Mouse (Mus musculus): ENCODE results near the gene Ccr10. TPM values are rescaled to one million over a fixed set of nuclear protein-coding genes. Genes with fewer than 3 reads are reported as not detected.

Ccr10 gene
- under 1 TPM in 1 of 2 experiments, not detected in 1; 0.12 TPM for total RNA-seq (2021)
- long read RNA-seq, experiment 1, partial matches to known transcripts: 0 of 1 reads
- long read RNA-seq, experiment 1, other reads (novel, unspliced or antisense): 1 of 1 reads
- long read RNA-seq, experiment 2: 0 reads

DNA sequence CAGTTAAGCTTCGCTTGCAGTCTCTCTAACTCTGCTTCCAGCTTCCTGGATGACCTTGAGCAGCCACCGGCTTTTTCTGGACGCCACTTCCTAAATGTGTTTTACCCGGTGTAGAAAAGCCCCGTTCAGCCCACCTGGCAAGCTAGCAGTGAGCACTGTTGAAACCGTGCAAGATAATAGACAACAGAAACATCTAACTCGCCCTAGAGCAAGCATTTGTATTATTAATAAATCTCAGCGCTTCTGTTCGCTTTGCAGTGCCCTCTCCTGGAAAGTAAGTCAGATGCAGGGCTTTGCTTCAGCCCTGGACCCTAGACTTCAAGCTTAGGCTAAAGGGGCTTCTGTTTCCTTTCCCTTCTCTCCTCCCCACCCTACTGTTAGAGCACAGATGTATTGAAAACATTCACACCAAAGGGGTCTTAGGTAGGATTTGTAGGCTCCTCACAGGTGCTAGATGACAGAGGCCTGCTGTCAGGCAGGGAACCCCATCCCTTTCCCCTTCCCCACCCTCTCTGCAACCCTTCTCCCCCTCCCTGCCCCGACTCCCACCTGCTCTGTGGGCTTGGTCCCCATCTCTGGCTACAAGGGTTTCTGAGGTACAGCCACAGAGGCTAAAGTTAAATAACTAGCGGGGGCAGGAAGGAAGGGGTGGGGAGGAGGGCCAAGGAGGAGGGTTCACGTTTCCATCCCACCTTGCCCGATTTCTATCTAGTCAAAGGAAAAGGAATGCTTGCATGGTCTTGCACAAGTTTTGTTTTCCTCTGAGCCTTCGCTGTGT is at the start of gene Ccr10:
Gene Ccr10, minus strand, starts transcription at position 593 of the 778 bp plus-strand sequence.
- DNase-seq: no peak
- intact Hi-C loops (cut with DNase I; ENCODE audit: low total_unique reads): loop anchor here (5.0 kb wide), 1 partner anchor 78 kb away; the partner anchor contains the start of gene Psmc3ip

DNA sequence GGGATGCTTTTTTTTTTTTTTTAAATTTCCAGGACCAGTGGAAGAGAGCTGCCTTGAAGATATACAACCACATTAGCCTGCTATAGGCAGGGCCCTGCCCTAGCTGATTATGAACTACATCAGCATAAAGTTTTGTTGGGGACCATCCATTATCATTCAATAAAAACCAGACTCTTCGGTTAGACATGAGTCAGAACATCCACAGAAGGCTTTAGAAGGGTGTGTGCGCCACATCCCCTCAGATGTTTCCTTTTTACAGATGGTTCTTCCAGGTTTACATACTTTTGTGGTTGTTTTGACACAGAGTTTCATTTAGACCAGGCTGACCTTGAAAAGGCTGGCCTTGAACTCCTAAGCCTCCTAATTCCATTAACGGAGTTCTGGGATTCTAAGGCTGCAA is 49.1 kb upstream of the Ccr10 start:
- intact Hi-C loops (cut with DNase I; ENCODE audit: low total_unique reads): no loop called here
- no peak for DNase-seq

DNA sequence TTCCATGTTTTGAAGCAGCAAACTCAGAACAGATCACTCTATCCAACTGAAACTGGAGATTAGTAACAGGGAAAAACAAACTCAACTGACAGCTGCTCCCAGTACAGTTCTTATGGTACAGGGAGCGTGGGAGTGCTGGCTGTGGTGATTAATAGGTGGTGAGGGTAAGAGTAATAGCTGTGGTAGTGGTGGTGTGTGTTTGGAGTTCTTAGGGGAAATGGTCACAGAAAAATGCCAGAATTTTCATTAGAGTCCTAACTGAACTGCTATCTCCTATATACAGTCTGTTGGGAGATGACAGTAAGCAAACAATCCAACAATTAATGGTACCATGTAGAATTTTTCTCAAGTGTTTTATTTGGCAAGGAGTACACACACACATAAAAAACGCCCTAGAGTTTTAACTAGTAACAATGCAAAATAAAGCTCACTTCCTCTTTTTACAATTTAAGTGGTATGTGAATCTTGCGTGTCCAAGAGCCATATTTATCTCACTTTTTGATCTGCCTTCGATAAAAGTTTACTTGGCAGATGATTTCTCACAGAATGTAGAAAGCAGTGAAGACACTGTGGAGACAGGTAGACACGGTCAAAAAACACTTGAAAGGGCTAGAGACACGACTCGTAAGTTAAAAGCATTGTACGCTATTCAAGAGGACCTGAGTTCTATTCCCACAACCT is 46.2 kb upstream of the Ccr10 start:
- intact Hi-C loops (cut with DNase I; ENCODE audit: low total_unique reads): no loop called here
- no peak for DNase-seq

DNA sequence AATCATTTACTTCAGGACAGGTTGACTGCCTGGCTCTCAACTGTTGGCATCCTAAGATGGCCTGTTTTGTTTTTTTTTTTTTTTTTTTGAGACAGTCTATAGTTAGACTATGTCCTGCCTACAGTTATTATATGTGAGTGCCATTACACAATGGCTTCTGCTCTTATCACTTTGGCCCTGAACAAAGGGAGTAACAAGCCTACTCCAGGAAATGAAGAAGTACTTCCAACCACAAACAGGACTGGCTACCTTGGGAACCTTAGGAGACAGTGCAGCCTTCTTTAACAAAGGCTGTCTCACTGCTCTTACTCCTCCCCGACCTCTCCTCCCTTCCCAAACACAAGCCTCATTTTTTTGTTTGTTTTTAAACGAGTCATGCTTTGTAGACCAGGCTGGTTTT is 45.6 kb upstream of the Ccr10 start:
- intact Hi-C loops (cut with DNase I; ENCODE audit: low total_unique reads): no loop called here
- DNase-seq: no peak

DNA sequence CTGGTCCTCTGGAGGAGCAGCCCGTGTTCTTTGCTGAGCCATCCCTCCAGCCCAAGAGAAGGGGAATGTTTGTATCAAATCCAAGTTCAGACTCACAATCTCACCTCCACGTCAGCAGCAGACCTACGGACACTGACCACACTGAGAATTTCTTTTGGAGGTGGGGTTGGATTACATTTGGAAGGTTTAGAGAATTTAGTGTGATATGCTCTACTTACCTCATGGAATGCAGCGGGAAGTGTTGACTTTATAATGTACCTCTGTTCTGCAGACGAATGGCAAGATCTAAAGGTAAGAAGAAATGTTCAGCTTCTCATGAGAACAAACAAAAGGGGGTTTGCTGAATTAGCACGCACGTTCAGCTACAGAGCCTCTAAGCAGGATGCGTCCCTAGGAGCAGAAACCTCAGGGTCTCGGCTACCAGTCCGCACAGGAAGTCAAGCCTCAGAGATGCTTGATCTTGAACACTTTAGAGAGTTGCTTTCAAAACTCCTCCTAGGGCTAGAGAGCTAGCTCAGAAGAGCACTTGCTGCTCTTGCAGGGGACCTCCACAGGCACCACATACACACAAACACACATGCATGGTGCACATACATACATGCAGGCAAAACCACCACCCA is 43.3 kb upstream of the Ccr10 start:
- intact Hi-C loops (cut with DNase I; ENCODE audit: low total_unique reads): loop anchor here (10.0 kb wide), 1 partner anchor 176 kb away; no protein-coding TSS in a partner anchor
- no peak for DNase-seq

DNA sequence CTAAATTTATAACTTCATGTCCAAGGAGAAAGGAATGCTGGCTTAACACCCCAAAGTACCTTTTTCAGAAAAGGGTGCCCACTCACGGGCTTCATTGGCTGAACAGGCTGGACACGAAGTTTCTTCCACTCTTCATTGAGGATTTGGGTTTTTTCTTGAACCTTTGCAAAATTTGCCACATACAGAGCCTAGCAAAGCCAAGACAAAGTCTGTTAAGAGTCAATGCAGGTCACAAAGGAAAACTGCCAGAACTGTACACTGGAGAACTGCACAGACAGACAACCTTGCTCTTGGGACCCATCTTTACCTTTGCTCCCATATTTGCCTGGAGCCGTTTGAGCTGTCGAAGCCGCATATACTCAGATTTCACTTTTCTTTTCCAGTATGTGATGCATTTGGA is 41.7 kb upstream of the Ccr10 start:
- intact Hi-C loops (cut with DNase I; ENCODE audit: low total_unique reads): loop anchor here (10.0 kb wide), 1 partner anchor 178 kb away; no protein-coding TSS in a partner anchor
- DNase-seq: no peak

DNA sequence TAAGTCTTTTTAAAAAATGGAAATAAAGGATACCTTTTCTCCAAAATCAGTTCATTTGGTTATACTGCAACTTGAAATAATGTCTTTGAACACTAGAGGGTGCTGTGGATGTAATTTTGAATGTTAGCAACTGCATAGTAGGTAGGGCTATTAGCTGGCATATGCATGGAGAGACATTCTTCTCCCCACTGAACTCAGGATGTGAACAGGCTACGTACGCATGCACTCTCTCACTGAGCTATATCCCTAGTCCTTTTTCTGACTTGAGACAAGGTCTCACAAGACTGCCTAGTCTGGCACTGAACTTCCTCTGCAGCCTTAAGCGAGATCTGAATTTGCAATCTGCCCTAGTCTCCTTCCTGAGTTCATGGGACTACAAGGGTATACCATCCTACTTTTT is 36.7 kb upstream of the Ccr10 start:
- no peak for DNase-seq
- intact Hi-C loops (cut with DNase I; ENCODE audit: low total_unique reads): loop anchor here (1.0 to 10.0 kb wide), 3 partner anchors 36 to 183 kb away; no protein-coding TSS in a partner anchor

DNA sequence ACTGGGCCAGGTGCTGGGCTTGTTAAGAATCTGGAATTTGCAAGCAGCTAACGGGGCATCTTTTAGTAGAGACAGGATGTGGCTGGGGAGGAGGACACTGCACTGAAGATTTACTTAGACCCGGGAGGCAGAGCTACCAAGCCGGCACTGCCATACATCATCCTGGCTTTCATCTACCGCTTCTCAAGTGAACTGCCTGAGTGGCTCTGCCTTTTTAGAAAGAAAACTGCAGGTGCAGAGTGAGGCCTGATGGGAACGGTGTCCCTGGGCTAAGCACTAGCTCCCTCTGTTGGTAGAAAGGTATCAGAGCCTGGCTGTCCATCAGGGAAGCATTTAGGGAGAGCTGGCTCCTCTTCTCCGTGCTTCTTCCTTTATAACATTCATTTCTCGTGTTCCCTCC is 25.7 kb upstream of the Ccr10 start:
- intact Hi-C loops (cut with DNase I; ENCODE audit: low total_unique reads): no loop called here
- DNase-seq: no peak

DNA sequence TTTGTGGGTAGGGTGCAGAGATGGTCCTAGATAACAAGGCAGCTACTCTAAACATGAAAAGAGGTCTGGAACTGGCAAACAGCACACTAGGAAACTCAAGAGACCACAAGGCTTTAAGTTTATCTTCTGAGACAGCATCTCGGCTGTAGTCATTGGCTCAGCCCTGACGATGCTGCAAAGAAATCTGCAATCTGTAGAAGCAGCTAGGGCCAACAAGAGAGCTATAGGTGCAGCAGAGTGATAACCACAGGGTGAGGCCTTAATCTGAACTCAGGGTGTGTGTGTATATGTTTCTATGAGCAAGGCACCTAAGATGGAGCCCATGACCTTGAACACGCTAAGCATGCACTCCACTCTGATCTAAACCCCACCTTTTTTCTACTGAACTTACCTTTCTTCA is 24.3 kb upstream of the Ccr10 start:
- DNase-seq: no peak
- intact Hi-C loops (cut with DNase I; ENCODE audit: low total_unique reads): no loop called here

DNA sequence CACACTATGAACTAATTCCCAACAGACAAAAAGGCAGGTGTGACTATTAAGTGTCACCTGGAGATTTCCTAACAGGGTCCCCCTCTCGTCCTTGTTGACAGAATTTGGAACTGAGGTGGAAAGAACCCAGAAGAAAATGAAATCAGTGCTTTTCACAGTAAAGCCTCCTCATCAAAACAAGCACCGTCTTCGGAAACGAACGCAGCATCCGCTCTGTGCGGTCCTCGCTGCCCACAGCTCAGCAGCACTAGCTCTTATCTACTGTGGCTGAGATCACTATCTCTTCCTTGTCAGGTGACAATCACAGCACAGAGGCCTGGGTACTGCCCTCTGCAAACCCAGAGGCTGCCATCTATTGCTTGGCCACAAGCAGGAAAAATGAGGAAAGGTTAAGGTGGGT is 20.9 kb upstream of the Ccr10 start:
- DNase-seq: no peak
- intact Hi-C loops (cut with DNase I; ENCODE audit: low total_unique reads): no loop called here

DNA sequence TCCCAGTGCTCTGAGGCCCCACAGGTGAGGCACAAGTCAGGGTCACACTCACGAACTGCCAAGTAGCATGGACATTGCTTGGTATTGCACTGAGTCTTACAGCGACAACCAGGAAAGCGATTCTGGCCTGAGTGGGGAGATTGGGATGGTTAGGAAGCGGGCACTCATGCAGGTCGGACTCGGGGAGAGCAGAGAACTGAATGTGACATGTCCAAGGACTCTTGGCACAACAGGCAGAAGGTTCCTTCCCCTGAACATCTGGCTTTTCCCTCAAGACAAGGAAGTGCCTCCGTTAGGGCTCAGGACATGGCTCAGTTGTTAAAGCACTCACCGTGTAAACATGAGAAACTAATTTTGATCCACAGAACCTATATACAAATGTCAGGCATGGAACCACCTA is 20.3 kb upstream of the Ccr10 start:
- intact Hi-C loops (cut with DNase I; ENCODE audit: low total_unique reads): no loop called here
- no peak for DNase-seq

DNA sequence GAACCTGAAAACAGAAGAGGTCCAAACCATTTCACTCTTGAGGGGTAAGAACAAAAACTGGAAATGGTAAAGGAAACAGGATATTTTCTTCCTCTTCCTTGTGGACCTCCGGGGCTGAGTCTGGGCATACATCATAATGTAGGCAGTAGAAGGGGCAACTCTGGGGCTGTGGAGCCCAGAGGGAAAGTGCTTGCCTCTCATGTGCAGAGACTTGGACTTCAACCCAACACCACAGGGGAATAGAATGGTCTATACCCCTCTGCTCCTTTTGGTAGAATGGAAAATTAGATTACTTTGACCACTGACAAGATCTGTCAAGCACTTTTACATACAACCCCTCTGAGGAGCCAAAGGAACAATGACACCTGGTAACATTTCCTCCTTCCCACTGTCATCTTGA is 19.9 kb upstream of the Ccr10 start:
- no peak for DNase-seq
- intact Hi-C loops (cut with DNase I; ENCODE audit: low total_unique reads): no loop called here

DNA sequence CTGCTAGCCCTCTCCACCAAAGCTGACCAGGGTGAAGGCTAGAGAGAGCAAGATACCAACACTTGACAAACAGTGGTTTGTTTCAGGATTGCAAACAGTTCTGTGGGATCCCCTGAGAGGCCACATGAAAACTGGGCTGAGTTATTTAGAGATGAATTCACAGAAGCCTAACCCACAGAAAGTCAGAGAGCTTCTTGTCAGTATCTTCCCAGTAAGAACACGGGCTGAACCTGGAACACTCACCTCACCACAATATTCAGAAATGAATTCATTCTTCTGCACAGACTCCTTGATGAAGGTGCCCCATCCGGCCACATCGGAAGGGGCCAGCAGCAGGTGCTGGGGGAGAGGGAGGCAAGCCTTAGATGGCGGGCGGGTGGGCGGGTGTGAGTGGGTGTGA is 19.4 kb upstream of the Ccr10 start:
- no peak for DNase-seq
- intact Hi-C loops (cut with DNase I; ENCODE audit: low total_unique reads): no loop called here

DNA sequence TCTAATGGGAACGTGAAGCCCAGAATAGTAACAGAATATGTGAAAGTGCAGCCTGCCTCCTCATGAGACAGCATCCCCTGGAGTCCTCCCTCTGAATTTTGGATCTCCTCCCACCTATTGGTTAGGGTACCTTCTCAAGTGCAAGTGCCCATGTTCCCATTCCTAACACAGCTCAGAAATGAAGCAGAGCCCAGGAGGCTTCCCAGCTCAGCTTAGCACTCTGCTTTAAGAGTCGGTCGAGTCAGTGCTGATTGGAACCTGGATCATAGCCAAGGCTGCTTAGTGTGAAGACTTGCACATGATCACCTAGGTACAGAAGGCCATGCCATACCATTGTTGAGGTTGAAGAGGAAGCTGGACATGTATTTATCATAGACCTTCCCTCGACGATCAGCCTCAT is 18.9 kb upstream of the Ccr10 start:
- DNase-seq: no peak
- intact Hi-C loops (cut with DNase I; ENCODE audit: low total_unique reads): no loop called here

DNA sequence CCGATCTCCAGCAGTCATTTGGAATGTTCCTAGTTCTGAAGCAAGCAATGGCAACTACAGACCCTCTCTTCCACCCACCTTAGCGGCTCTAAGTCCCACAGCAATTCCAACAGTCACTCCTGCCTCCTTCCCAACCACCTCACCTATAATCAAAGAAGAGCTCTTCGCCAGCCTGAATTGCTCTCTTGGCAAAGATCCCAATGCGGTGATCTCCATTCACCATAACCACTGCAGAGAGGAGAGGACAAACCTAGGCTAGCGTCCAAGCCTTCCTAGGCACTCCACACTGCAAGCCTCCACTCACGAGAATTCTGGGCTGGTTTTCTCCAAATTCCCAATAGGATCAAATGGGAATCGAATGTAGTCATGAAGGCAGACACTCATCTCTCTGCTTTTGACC is 17.8 kb upstream of the Ccr10 start:
- intact Hi-C loops (cut with DNase I; ENCODE audit: low total_unique reads): no loop called here
- DNase-seq: no peak

DNA sequence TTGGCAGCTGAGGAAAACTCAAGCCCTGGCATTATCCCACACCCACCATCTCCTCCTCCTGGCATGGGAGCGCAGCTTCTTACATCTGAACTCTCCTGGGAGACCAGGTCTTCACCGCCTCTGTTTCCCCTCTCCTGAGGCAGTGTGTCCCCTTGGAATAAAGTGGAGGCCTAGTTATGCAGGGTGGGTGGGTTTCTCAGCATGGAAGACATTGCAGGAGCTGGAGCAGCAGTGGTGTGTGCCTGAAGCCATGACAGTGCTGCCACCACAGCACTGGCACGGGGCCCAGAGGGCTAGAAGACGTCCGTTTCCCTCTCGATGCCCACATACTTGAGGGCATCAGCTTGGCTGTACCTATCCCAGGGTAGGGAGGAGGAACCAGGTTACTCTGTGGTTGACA is 17.4 kb upstream of the Ccr10 start:
- no peak for DNase-seq
- intact Hi-C loops (cut with DNase I; ENCODE audit: low total_unique reads): no loop called here

DNA sequence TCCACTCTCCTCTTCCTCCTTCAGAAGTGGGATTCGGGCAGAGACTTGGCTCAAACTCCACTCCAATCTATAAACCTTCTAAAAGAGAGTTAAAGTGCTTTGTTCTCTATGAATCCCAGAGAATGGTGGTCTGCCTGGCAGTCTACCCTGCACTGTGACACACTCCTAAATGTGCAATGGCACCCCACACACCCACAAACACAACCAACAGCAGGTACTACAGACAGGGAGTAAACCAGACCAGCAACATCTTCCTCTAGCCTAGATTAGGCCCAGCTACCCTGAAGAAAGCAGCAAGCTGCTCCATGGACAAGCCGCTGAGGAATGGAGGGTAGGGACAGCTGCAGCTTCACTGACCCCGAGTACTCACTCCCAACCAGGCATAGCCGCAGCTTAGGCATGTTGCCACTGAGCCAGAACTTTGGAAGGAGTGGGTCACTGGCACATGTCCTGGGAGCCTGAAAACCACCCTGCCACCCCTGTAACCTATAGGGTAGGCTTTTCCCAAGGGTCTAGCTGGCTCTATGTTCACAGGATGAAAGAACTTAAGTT is 16.8 kb upstream of the Ccr10 start:
- DNase-seq: no peak

DNA sequence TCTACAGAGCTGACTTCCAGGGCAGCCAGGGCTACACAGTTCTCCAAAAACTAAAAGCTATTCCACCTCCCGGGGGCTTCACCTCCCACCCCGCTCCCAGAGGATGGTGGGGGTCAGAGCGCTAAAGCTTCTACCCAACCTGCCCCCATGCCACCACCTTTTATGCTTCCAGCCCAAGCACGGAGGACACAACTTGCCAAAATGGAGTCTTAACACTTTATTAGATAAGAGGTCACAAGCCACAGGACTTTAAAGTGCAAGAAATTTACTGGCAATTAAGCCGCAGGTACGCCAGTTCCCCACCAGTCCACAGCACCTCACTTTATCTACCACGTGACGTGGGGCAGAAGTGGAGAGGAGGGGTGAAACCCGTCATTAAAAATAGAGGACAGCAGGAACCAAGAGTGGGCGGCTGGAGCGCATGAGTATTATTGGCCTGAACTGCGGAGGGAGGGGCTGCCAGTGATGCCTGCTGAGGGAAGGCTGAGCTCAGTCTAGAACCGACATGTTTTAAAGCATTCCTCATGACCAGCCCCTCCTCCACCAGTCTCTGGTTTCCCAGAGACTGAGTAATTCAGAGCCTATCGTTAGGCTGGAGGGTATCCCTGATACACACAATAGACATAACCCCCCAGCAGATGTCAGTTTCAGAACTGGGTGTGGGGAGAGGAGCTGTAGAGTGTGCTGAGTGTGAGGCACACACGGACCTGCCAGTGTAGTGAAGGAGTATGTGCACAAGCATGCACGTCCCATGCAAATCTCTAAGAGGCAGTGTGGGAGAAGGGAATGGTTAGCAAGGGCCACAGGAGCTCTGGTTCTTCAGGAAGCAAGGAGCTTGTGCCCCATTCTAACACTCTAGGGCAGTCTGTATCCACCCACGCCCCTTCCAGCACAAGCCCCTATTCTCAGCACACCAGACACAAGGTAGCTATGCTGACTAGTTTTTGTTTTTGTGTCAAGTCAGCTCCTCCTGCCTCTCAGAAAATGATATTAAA is 16.0 kb upstream of the Ccr10 start:
- no peak for DNase-seq

More for the DNA sequence above, 16.8 kb upstream of the Ccr10 start:
- intact Hi-C loops (cut with DNase I; ENCODE audit: low total_unique reads): no loop called here

More for the DNA sequence above, 16.0 kb upstream of the Ccr10 start:
- intact Hi-C loops (cut with DNase I; ENCODE audit: low total_unique reads): no loop called here
